Mouse (Mus musculus) stomach, postnatal 0 days (tissue): Measurements from ENCODE around the gene Mrtfb. TPM values are rescaled to one million over a fixed set of nuclear protein-coding genes. Genes with fewer than 3 reads are reported as not detected.

Source experiments
- ATAC-seq: fragments of 200-750 bp; cut with Nextera tagmentation; 2 replicates; pipeline ENCODE4 v1.8.0; 2017; ENCODE audit not compliant: low FRiP score, low TSS enrichment
- DNase-seq: peaks from one replicate; pipeline ENCODE4 v3.0.0-alpha.2; 2016; ENCODE audit warnings: low spot score
- H3K27ac ChIP-seq: fragments of 300-500 bp; sonication (generic); replicated peaks from 2 replicates; pipeline ENCODE4 v1.5.1; 2014; ENCODE audit warnings: mild to moderate bottlenecking, control low read depth
- H3K27me3 ChIP-seq: fragments of 300-500 bp; sonication (generic); 2 replicates; pipeline ENCODE4 v1.6.1; 2014; ENCODE audit warnings: low read length; ENCODE audit not compliant: control insufficient read depth, insufficient read depth
- H3K36me3 ChIP-seq: fragments of 300-500 bp; sonication (generic); 2 replicates; pipeline ENCODE4 v1.6.1; 2014; ENCODE audit warnings: low read length, mixed read lengths; ENCODE audit not compliant: control insufficient read depth, insufficient read depth
- H3K4me1 ChIP-seq: fragments of 300-500 bp; sonication (generic); replicated peaks from 2 replicates; pipeline ENCODE4 v1.6.1; 2014; ENCODE audit warnings: antibody characterized with exemption; ENCODE audit not compliant: control insufficient read depth, insufficient read depth
- H3K4me2 ChIP-seq: fragments of 300-500 bp; sonication (generic); replicated peaks from 2 replicates; pipeline ENCODE4 v1.6.1; 2014; ENCODE audit warnings: low read depth, mild to moderate bottlenecking, control low read depth, moderate library complexity
- H3K4me3 ChIP-seq: fragments of 300-500 bp; sonication (generic); 2 replicates; pipeline ENCODE4 v1.5.1; 2014; ENCODE audit warnings: low read depth, low read length, control low read depth
- H3K9ac ChIP-seq: fragments of 300-500 bp; sonication (generic); 2 replicates; pipeline ENCODE4 v1.6.1; 2014; ENCODE audit warnings: mild to moderate bottlenecking, low read length, control low read depth, mixed read lengths
- H3K9me3 ChIP-seq: fragments of 300-500 bp; sonication (generic); 2 replicates; pipeline ENCODE4 v1.6.1; 2016; ENCODE audit warnings: low read length; ENCODE audit not compliant: control insufficient read depth
- CTCF ChIP-seq: IDR thresholded peaks from 2 replicates; pipeline ENCODE4 v1.5.1; 2016; ENCODE audit warnings: antibody characterized with exemption, low read depth, mild to moderate bottlenecking, moderate library complexity
- EP300 ChIP-seq: optimal IDR thresholded peaks from 2 replicates; pipeline ENCODE3; 2016; ENCODE audit warnings: antibody characterized with exemption
- WGBS: fragments of 180-500 bp; shearing (Covaris S2); extraction: QIAGEN DNeasy Blood & Tissue Kit; methylation state at CpG from one replicate; pipeline ENCODE4 v1.1.7; 2014; 5-methylcytosine and 5-hydroxymethylcytosine counted together
- polyA plus RNA-seq: library from polyadenylated mRNA; unstranded; fragments of >200 nt; fragmentation: Nextera tagmentation; extraction: Ambion mirVana; gene quantifications from 2 replicates; pipeline ENCODE4 v1.2.1, GENCODE M21; 2015

The Mrtfb gene
- polyA plus RNA-seq, 1 experiment from 2014 or later: 12.5 TPM

DNA sequence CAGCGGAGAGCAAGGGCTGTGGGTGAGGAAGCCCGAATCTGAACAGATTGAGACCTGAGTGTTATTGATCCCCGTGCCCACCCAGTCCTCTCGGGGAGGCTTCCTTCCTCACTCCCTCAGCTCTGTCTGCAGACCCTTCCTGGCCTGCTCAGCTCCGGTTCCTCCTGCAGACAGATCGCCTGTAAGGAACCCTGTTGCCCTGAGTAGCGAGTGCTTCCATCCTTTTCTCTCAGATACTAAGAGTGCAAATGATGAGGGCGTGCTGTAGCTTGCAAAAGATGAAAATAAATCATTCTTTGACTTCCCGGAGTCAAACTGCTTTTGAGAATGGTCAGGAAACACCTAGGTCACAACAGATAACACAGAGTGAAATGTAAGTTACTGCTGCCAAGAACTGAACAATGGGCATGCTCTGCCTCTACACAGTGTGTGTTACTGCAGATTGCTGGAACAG, 103.2 kb downstream of the Mrtfb start:
- WGBS: 39% methylated on average over 9 of the region's 9 CpGs
- ATAC-seq (peak; percentile 47; the same call in 1 of the 2 replicates), DNase-seq (no peak)
- TF ChIP-seq CTCF: no peak
- peak; percentile 2 for TF ChIP-seq EP300
- H3K4me3 ChIP-seq: no peak overlapping the region
- no peaks in the 10 kb centered on the region for H3K27me3 ChIP-seq
- H3K27ac ChIP-seq: peak overlapping the region; percentile 53; the same call in 1 of the 2 replicates
- no peaks in the 10 kb centered on the region; the same call in 1 of the 2 replicates for H3K36me3 ChIP-seq
- no peaks in the 10 kb centered on the region for H3K9me3 ChIP-seq
- peaks cover 2% of the 10 kb centered on the region; the same call in 1 of the 2 replicates for H3K4me1 ChIP-seq
- H3K4me2 ChIP-seq: peak overlapping the region; percentile 15; the same call in 1 of the 2 replicates
- no peak overlapping the region for H3K9ac ChIP-seq

DNA sequence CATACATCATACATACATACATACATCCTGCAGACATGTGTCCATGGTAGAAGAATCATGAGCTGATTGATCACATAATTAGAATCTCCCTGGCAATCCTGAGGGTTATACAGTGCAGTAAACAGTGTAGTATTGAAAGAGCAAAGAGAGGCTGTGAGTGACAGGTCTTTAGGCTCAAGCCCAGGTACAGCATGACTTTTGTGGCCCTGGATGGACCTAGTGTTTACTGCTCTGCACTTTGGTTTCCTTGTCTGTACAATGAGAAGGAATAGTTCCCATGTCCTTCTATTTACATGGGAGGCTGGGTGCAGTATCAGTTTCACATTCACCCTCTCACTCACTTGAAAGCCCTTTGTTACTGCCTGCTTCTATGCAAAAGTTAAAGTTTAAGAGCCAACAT, 103.9 kb downstream of the Mrtfb start:
- Histone ChIP-seq H3K4me2 (no peak overlapping the region), H3K4me1 (peaks cover 2% of the 10 kb centered on the region; the same call in 1 of the 2 replicates), H3K4me3 (no peak overlapping the region), H3K27ac (no peak overlapping the region; the same call in 1 of the 2 replicates), H3K9ac (no peak overlapping the region), H3K9me3 (no peaks in the 10 kb centered on the region), H3K27me3 (no peaks in the 10 kb centered on the region), H3K36me3 (no peaks in the 10 kb centered on the region; the same call in 1 of the 2 replicates)
- no peak for TF ChIP-seq EP300
- TF ChIP-seq CTCF: no peak
- peak; percentile 60; the same call in 1 of the 2 replicates for ATAC-seq
- no peak for DNase-seq

DNA sequence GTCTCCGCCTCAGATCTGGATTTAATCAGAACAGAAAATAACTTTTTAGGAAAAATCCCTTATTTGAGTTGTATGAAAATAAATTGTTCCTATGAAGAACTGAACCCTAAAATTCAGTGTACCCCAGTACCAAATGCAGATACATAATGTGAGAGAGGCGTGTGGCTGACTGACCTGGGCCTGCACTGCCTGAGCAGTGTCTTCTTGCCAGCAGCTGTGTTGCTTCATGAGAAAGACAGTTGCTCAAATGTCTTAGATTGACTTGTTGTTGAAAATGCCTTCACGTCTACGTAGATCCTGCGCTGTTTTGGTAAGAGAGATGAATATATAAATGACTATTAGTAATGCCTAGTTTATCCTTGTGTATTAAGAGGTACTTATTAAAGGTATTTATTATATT, 104.6 kb downstream of the Mrtfb start:
- H3K9me3 ChIP-seq: no peaks in the 10 kb centered on the region
- H3K27ac ChIP-seq: no peak overlapping the region
- H3K4me1 ChIP-seq: peaks cover 2% of the 10 kb centered on the region; the same call in 1 of the 2 replicates
- TF ChIP-seq CTCF (no peak), EP300 (no peak)
- DNase-seq (no peak), ATAC-seq (no peak)
- 64% methylated on average over 5 of the region's 5 CpGs for WGBS
- no peaks in the 10 kb centered on the region for H3K27me3 ChIP-seq
- H3K4me3 ChIP-seq: no peak overlapping the region
- no peak overlapping the region for H3K9ac ChIP-seq
- H3K36me3 ChIP-seq: no peaks in the 10 kb centered on the region; the same call in 1 of the 2 replicates
- no peak overlapping the region for H3K4me2 ChIP-seq

DNA sequence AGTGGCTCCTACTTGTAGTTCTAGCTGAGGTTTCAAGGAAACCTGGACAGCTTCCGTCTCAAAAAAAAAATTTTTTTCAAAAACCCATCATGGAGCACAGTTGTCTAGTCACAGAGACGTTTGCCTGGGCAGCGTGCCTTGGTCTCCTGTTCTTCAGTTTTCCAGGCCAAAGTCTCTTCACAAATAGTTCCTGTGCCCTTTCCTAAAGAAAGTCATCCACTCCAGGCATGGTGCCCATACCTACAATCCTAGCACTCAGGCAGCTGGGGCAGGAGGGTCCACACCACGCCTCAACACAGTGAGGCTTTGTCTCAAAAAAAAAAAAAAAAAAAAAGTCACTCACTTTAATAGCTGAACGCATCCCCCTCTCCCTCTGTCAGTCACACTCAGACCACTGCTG, 106.9 kb downstream of the Mrtfb start:
- Histone ChIP-seq H3K27me3 (no peaks in the 10 kb centered on the region), H3K4me2 (no peak overlapping the region), H3K9me3 (no peaks in the 10 kb centered on the region), H3K4me1 (0 out of 2 replicates have a peak, but pooled peaks cover 6% of the 10 kb centered on the region), H3K36me3 (no peaks in the 10 kb centered on the region; the same call in 1 of the 2 replicates), H3K4me3 (no peak overlapping the region), H3K27ac (no peak overlapping the region), H3K9ac (no peak overlapping the region)
- no peak for TF ChIP-seq EP300
- TF ChIP-seq CTCF: no peak
- no peak for DNase-seq
- 81% methylated on average over 5 of the region's 5 CpGs for WGBS
- no peak for ATAC-seq

DNA sequence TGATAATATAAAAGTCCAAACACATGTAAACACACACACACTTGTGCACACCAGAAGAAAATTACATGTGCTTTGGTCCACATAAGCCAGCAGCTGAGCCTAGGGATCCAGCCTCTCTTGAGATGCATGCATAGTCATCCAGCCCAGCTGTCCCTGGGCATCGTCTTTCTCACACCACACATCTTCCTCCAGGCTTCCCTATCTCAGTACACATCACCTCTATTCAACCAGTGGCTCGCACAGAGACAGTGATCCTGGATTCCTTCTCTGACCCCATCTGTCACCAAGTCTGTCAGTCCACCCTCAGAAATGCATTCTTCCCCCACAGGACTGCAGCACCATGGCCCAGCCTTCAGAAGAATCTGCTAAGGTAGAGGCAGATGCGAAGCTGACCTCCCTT, 107.9 kb downstream of the Mrtfb start:
- 76% methylated on average over 3 of the region's 3 CpGs for WGBS
- no peaks in the 10 kb centered on the region for H3K27me3 ChIP-seq
- H3K9ac ChIP-seq: no peak overlapping the region
- ATAC-seq (no peak), DNase-seq (no peak)
- H3K4me1 ChIP-seq: 0 out of 2 replicates have a peak, but pooled peaks cover 3% of the 10 kb centered on the region
- no peak for TF ChIP-seq CTCF
- no peak for TF ChIP-seq EP300
- no peaks in the 10 kb centered on the region; the same call in 1 of the 2 replicates for H3K36me3 ChIP-seq
- H3K27ac ChIP-seq: no peak overlapping the region
- no peak overlapping the region for H3K4me3 ChIP-seq
- no peaks in the 10 kb centered on the region for H3K9me3 ChIP-seq
- H3K4me2 ChIP-seq: no peak overlapping the region

DNA sequence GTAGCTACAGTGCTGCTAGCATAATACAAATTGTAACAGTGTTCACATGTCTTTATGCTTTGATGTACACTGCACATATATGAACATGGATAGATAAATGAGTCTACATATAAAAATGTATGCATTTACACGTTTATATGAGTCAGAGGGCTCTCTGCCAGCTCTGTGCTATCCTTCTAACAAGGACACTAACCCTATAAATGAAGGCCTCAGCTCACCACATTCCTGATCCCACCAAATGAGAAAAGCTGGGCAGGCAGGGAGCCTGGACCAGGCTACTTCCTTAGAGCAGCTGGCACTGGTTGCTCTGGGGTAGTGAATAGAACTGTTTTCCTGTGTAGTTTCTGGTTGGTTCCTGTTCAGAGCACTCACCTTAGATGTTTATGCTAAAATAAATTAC, 110.0 kb downstream of the Mrtfb start:
- WGBS: 24% methylated on average over 1 of the region's 1 CpGs
- no peak overlapping the region for H3K4me2 ChIP-seq
- TF ChIP-seq EP300 (no peak), CTCF (no peak)

More for the DNA sequence above, 110.0 kb downstream of the Mrtfb start:
- Histone ChIP-seq H3K4me3 (no peak overlapping the region), H3K9ac (no peak overlapping the region), H3K9me3 (no peaks in the 10 kb centered on the region), H3K27me3 (no peaks in the 10 kb centered on the region), H3K27ac (peak overlapping the region; percentile 49; the same call in 1 of the 2 replicates), H3K4me1 (0 out of 2 replicates have a peak, but pooled peaks cover 3% of the 10 kb centered on the region), H3K36me3 (no peaks in the 10 kb centered on the region; the same call in 1 of the 2 replicates)
- DNase-seq (no peak), ATAC-seq (no peak)
